Mouse (Mus musculus): ENCODE measurements at regions not wholly inside any gene's neighbourhood (a gene's known extent, or its start where the extent isn't known, plus 50 kb on each side); places are given as distances from the start of the nearest gene placed in this dataset.

GRCm38 (mm10) chr4:31121586-31121985, 842.3 kb upstream of the Map3k7 start:
- Histone ChIP-seq H3K36me3 (ENCODE audit: control insufficient read depth in 1 of 2, insufficient read depth in 2 of 2, low read length in 2 of 2) (no peaks in the 10 kb centered on the region), H3K9me3 (replicated peaks; ENCODE audit: insufficient read depth, low read length) (no peaks in the 10 kb centered on the region), H3K4me1 (ENCODE audit: control insufficient read depth in 1 of 2, insufficient read depth in 2 of 2, low read length in 2 of 2) (no peaks in the 10 kb centered on the region), H3K79me2 (ENCODE audit: control insufficient read depth, insufficient read depth, low read length, poor library complexity) (no peaks in the 10 kb centered on the region), H3K27me3 (ENCODE audit: control insufficient read depth in 1 of 2, insufficient read depth in 2 of 2, low read length in 2 of 2) (no peaks in the 10 kb centered on the region), H3K4me3 (ENCODE audit: control insufficient read depth in 1 of 2, insufficient read depth in 1 of 2, low read depth in 2 of 2, low read length in 2 of 2) (no peak overlapping the region), H3K9ac (ENCODE audit: control insufficient read depth, low read depth, low read length, poor library complexity, severe bottlenecking) (no peak overlapping the region), H3K27ac (ENCODE audit: control insufficient read depth, low read depth, low read length) (no peak overlapping the region)
- TF ChIP-seq BHLHE40 (IDR thresholded peaks at IDR 0.05; ENCODE audit: borderline replicate concordance, low read depth, low read length) (no peak), ZKSCAN1 (IDR thresholded peaks at IDR 0.05; ENCODE audit: low read depth, low read length) (no peak)
- no peak for DNase-seq (ENCODE audit: low read depth, low spot score)

GRCm38 (mm10) chr4:31143166-31143565, 820.7 kb upstream of the Map3k7 start:
- H3K4me3 ChIP-seq (ENCODE audit: control insufficient read depth in 1 of 2, insufficient read depth in 1 of 2, low read depth in 2 of 2, low read length in 2 of 2) = no peak overlapping the region
- no peak overlapping the region for H3K27ac ChIP-seq (ENCODE audit: control insufficient read depth, low read depth, low read length)
- no peaks in the 10 kb centered on the region for H3K36me3 ChIP-seq (ENCODE audit: control insufficient read depth in 1 of 2, insufficient read depth in 2 of 2, low read length in 2 of 2)
- H3K4me1 ChIP-seq (ENCODE audit: control insufficient read depth in 1 of 2, insufficient read depth in 2 of 2, low read length in 2 of 2) = no peaks in the 10 kb centered on the region
- H3K79me2 ChIP-seq (ENCODE audit: control insufficient read depth, insufficient read depth, low read length, poor library complexity) = no peaks in the 10 kb centered on the region
- TF ChIP-seq JUND (IDR thresholded peaks at IDR 0.05; ENCODE audit: low read depth, low read length) (no peak), USF2 (IDR thresholded peaks at IDR 0.05; ENCODE audit: borderline replicate concordance in 1 of 2, insufficient read depth in 1 of 2, low read depth in 1 of 2, low read length in 2 of 2) (no peak), POLR2AphosphoS5 (IDR thresholded peaks at IDR 0.05; ENCODE audit: borderline replicate concordance, low read depth, low read length) (no peak), MAFK (IDR thresholded peaks at IDR 0.05; ENCODE audit: borderline replicate concordance, low read depth, low read length) (no peak), EP300 (IDR thresholded peaks at IDR 0.05; ENCODE audit: low read depth in 1 of 2, low read length in 2 of 2) (no peak)
- no peaks in the 10 kb centered on the region for H3K27me3 ChIP-seq (ENCODE audit: control insufficient read depth in 1 of 2, insufficient read depth in 2 of 2, low read length in 2 of 2)
- no peaks in the 10 kb centered on the region for H3K9me3 ChIP-seq (replicated peaks; ENCODE audit: insufficient read depth, low read length)
- H3K9ac ChIP-seq (ENCODE audit: control insufficient read depth, low read depth, low read length, poor library complexity, severe bottlenecking) = no peak overlapping the region
- no peak for DNase-seq (ENCODE audit: low read depth, low spot score)

GRCm38 (mm10) chr4:31167431-31167830, 796.5 kb upstream of the Map3k7 start:
- no peaks in the 10 kb centered on the region for H3K36me3 ChIP-seq (ENCODE audit: control insufficient read depth in 1 of 2, insufficient read depth in 2 of 2, low read length in 2 of 2)
- H3K9ac ChIP-seq (ENCODE audit: control insufficient read depth, low read depth, low read length, poor library complexity, severe bottlenecking) = no peak overlapping the region
- no peak for TF ChIP-seq GABPA (IDR thresholded peaks at IDR 0.05; ENCODE audit: low read depth, low read length)
- no peak for TF ChIP-seq TAL1 (IDR thresholded peaks at IDR 0.05; ENCODE audit: low read length)
- TF ChIP-seq CHD1 (IDR thresholded peaks at IDR 0.05; ENCODE audit: low read depth, low read length) = no peak
- no peak for TF ChIP-seq MXI1 (IDR thresholded peaks at IDR 0.05; ENCODE audit: low read depth, low read length)
- TF ChIP-seq POLR2AphosphoS2 (IDR thresholded peaks at IDR 0.05; ENCODE audit: low read length) = no peak
- TF ChIP-seq ZC3H11A (IDR thresholded peaks at IDR 0.05; ENCODE audit: low read depth, low read length) = no peak
- no peak for TF ChIP-seq EP300 (IDR thresholded peaks at IDR 0.05; ENCODE audit: low read depth in 1 of 2, low read length in 2 of 2)
- TF ChIP-seq USF2 (IDR thresholded peaks at IDR 0.05; ENCODE audit: borderline replicate concordance in 1 of 2, insufficient read depth in 1 of 2, low read depth in 1 of 2, low read length in 2 of 2) = no peak
- no peak for TF ChIP-seq GATA1 (IDR thresholded peaks at IDR 0.05; ENCODE audit: low read depth, low read length)
- no peak for TF ChIP-seq TCF12 (IDR thresholded peaks at IDR 0.05; ENCODE audit: low read depth, low read length)
- TF ChIP-seq RAD21 (IDR thresholded peaks at IDR 0.05; ENCODE audit: low read depth, low read length) = no peak
- no peak for TF ChIP-seq E2F4 (IDR thresholded peaks at IDR 0.05; ENCODE audit: borderline replicate concordance, low read depth, low read length)
- TF ChIP-seq TBP (IDR thresholded peaks at IDR 0.05; ENCODE audit: low read depth, low read length) = no peak
- no peak for TF ChIP-seq CTCF (IDR thresholded peaks at IDR 0.05 in 2 of 3, conservative IDR thresholded peaks at IDR 0.05 in 1 of 3; ENCODE audit: control insufficient read depth in 1 of 3, insufficient read depth in 1 of 3, low read depth in 2 of 3, low read length in 3 of 3, poor library complexity in 1 of 3, severe bottlenecking in 1 of 3)
- H3K4me3 ChIP-seq (ENCODE audit: control insufficient read depth in 1 of 2, insufficient read depth in 1 of 2, low read depth in 2 of 2, low read length in 2 of 2) = no peak overlapping the region
- H3K9me3 ChIP-seq (replicated peaks; ENCODE audit: insufficient read depth, low read length) = no peaks in the 10 kb centered on the region
- no peak overlapping the region for H3K27ac ChIP-seq (ENCODE audit: control insufficient read depth, low read depth, low read length)
- DNase-seq (ENCODE audit: low read depth, low spot score) = no peak
- H3K4me1 ChIP-seq (ENCODE audit: control insufficient read depth in 1 of 2, insufficient read depth in 2 of 2, low read length in 2 of 2) = no peaks in the 10 kb centered on the region
- H3K79me2 ChIP-seq (ENCODE audit: control insufficient read depth, insufficient read depth, low read length, poor library complexity) = no peaks in the 10 kb centered on the region
- H3K27me3 ChIP-seq (ENCODE audit: control insufficient read depth in 1 of 2, insufficient read depth in 2 of 2, low read length in 2 of 2) = no peaks in the 10 kb centered on the region

Data from MEL (cell line).